Mouse (Mus musculus): Measurements from ENCODE around the gene BC052040.

BC052040 gene

DNA sequence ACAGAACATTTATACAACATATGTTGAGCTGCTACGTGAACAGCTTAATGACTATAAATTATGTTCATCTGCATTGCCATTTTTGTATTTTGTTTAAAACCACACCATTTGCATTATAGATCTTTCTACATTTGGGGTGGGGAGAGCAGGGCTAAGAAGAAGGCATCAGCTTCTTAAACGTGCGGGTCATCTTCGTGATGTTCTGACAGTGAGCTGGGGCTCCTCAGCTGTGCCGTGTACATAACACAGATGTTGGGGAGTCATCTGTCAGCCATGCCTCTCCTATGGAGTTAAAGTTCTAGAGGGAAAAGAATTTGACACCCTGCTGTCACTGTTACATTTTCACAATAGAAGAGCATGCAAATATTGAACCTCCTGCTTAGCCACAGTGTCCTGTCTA is 19.2 kb downstream of the BC052040 start:
- intact Hi-C loops (cut with DNase I), result no loop called here

GRCm38 (mm10) chr2:115601280-115601679 is 19.8 kb downstream of the BC052040 start:
- intact Hi-C loops (cut with DNase I), result no loop called here

DNA sequence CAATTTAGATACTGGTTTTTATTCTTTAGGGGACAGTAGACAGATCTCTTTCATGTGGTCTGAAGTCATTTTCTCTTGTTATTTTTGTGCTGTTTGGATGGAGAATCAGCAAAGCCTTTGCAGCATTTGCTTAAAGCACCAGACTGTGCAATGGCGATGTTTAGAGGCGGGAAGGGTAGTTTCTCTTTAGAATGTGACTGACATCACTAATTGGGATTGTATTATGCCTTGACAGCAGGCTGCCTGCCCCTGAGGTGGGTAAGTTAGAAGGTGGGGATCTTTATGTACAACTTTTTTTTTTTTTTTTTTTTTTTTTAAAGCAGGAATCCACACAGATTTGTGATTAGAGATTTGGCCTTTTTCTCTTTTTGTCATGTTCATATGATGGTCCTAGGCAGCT is 20.6 kb downstream of the BC052040 start:
- intact Hi-C loops (cut with DNase I), result no loop called here

DNA sequence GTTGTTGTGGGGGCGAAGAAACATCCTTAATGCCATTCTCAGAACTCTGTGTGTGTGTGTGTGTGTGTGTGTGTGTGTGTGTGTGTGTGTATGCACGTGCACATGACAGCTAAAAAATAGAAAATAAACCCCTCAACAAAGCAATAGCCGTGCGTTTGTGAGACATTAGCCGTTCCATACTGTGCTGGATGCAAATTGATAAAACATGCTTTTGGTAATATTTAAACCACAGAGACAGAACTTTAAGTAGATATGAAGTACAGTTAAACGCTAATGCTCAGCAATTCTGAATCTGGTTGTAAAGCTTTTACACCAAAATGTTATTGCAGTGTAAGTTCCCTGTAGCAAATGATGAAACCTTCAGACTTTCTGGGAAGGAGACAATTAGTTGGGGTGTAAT is 22.6 kb downstream of the BC052040 start:
- intact Hi-C loops (cut with DNase I), result no loop called here

DNA sequence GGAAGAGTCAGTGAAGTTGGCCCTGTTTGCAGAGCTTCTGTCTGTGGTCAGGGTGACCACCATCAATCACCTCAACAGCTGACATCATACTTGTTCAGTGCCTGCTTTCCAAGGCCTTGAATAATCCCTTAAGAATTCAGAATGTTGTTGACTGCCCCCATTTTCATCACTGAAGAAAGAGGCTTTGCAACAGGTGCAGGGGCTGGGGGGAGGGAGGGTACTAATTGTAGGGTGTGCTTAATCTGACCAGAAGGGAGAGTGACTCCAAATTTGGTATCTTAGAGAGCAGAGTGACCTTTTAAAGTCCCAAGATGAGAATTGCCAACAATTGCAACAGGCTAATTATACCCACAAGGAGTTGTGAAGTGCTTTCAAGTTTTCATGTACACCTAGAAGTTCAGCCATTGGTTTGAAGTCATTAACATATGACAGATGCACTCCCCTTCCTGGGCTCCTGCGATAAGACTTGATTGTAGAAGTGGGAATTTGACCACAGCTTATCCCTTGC is 24.4 kb downstream of the BC052040 start:
- intact Hi-C loops (cut with DNase I), result no loop called here

DNA sequence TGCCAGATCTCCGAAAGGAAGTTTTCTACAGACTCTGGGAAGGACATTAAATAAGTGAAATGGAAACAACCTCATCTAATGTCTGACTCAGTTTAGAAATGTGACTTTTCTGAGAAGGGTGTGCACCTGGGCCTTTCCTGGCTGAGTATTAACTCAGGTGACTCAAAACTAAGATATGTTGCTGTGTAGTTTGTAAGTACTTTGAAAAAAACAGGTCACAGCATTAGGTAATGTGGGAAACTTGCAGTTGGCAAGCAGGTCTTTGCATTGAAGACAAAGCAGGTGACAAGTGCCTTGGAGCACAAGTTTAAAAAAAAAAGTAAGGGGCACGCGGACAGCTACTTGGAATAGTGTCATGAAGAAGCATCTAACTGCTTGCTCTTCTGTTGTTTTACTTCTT is 27.5 kb downstream of the BC052040 start:
- intact Hi-C loops (cut with DNase I), result no loop called here

GRCm38 (mm10) chr2:115610092-115610491 is 28.6 kb downstream of the BC052040 start:
- intact Hi-C loops (cut with DNase I), result no loop called here

DNA sequence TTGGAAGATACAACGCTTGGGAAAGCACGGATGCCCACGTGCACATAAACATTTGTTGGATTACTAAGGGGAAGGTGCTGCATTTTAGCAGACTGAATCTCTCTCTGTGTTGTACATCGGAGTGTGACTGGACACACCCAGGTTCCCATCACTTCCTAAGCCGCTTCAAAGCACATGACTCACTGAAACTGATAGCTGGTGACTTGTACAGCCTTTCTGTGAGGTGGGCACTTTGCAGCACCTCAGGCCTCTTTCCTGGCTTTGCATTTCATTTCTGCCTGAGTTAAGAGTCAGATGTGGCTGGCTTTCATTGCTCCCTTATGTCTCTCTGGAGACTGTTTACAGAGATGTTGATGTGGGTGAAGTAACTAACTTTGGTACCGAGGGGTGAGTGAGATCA is 29.0 kb downstream of the BC052040 start:
- intact Hi-C loops (cut with DNase I), result no loop called here

GRCm38 (mm10) chr2:115613830-115614520 is 32.5 kb downstream of the BC052040 start:
- intact Hi-C loops (cut with DNase I), result no loop called here

DNA sequence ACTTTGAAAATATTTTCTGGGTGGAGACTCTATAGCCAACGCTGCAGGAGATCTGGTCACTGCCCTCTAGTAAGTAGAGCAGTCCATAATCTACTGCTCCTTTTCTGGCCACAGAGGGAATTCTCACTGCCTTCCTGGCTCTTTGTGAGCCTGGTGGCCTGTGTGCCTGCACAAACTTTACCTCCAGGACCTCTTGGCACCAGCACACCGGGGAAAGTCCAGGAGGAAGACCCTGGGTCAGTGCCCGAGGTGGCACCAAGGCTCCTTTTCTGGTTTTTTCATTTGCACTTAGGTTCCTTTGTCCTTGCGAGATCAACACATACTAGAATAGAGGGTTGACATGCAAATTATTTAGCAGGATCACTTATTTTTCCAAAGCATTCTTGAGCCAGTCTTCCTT is 47.0 kb downstream of the BC052040 start:
- intact Hi-C loops (cut with DNase I), result no loop called here

DNA sequence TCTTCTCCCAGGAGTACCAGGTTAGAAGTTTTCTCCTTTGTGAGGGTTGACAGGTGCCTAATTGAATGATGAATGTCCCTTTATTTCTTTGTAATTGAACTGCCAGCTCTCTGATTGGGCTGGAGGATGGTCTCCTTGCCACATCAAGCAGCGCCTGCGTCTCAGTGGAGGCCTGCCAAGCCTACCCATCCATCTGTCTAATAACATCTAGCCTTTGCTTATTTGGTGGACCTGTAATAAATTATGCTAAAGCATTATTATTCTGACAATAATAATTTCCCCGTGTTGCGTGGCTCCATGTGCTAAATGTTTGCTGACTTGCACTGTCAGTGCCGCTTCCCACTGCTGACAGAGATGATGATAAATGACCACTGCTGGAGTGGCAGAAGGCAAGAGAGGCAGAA is 49.5 kb downstream of the BC052040 start:
- intact Hi-C loops (cut with DNase I), result no loop called here

GRCm38 (mm10) chr2:115631826-115632225 is 50.3 kb downstream of the BC052040 start:
- intact Hi-C loops (cut with DNase I), result no loop called here

DNA sequence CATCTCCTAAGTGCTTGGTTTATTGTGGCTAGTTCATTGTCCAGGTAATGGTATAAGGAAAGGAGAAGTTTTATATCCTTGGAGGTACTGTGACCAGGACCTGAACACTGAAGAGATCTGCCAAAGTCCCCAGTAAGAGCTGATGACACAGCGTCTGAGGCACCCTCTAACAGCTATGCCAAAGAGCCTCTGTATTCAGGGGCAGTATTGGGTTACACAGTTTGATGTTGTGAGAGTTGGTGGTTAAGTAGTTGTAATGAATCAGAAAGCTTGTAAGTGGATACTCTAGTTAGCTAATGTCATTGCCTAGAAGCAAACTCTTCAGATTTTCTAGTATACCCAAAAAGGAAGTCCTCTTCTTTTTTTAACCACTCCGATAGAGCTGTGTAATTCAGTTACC is 68.7 kb downstream of the BC052040 start:
- intact Hi-C loops (cut with DNase I), result no loop called here

GRCm38 (mm10) chr2:115659712-115660111 is 78.2 kb downstream of the BC052040 start:
- intact Hi-C loops (cut with DNase I), result no loop called here

- intact Hi-C loops (cut with DNase I), result no loop called here
Measured at GRCm38 (mm10) chr2:115660213-115661120, 79.0 kb downstream of the BC052040 start.

DNA sequence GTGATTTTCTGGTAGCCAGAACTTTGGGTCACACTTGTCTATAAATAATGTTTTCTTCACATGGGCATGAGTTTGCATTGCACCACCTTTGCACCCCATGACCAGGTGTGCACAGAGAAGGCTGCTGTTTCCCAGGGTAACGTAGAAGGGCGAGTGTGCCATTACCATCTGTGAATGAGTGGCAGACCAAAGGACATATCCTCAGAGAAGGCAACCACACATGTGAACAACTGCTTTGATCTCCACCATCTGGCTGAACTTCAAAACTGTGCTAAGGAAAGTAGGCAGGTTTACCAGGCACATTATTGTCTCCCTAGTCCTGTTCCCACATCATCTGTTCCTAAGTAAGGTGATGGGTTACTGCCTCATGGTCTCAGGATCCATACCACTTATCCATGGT is 86.0 kb downstream of the BC052040 start:
- intact Hi-C loops (cut with DNase I), result no loop called here

- intact Hi-C loops (cut with DNase I), result no loop called here
Measured at GRCm38 (mm10) chr2:115673054-115673660, 91.6 kb downstream of the BC052040 start.

DNA sequence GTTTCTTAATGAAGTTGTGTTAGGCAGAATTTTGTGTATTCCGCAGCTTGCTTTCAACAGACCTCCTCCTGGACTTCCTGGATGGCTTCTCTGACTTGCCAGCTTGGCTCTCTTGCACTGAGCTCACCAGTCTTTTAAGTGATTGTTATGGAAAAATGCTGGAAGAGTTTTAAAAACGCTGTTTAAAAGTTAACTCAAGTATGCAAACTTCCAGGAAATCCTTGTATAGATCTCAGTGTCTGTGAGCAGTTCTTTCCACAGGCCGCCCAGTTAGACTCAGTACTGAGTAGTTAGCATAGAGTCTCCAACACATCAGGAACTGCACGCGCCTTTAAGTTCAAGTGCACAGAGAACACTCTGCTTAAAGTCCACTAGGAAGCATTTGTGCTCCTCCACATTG is 97.3 kb downstream of the BC052040 start:
- intact Hi-C loops (cut with DNase I), result no loop called here

DNA sequence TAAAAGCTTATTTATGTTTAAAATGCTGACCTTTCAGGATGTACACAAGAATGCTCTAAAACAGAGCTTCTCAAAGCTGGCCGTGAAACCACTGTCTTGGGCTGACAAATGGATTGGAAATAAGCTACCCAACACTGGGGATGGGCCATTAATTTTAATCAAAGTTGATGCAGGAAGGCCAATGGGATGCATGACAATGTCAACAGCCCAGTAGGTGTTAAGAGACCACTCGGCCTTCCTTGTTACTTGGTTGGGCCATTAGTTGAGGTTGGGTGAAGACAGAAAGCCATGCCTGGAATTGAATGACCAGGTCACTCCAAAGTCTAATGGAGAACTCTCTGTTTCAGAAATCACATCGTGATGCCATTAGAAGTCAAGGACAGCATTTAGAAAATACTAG is 103.7 kb downstream of the BC052040 start:
- intact Hi-C loops (cut with DNase I), result no loop called here

DNA sequence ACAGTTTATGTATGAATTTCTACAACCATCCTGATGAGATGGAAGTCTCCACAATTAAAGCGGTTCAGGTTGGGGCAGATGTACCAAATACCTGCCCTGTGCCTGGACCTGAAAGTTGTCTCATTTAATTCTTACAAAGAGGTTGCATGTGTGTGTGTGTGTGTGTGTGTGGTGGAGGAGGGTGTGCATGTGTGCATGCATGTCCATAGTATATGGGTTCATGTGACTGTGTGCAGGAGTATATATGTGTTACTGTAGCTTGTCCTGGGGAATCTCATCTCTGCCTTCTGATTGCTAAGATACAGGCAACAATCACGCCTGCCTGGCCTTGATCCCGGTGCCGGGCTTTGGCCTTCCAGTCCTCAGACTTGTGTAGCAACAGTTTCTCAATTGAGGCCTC is 106.1 kb downstream of the BC052040 start:
- intact Hi-C loops (cut with DNase I), result no loop called here

- intact Hi-C loops (cut with DNase I), result no loop called here
Measured at GRCm38 (mm10) chr2:115688282-115688681, 106.8 kb downstream of the BC052040 start.

DNA sequence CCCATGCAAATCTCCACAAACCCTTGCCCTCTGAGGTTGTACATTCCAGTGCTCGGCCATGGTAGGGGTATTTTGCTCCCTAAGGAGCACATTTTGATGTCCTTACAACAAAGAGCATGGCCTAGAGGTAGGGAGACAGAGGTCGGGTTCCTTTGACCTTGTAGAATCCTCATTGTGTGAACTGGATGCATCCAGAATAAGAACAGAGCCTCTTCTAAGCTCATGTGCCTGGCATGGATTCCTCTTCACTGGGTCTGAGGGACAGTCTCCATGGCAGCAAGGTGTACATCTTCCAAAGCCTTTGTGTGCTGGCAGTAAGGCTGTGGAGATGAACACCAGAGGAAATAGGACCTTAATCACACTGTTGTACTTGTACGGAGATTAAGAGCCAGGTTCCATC is 112.3 kb downstream of the BC052040 start:
- intact Hi-C loops (cut with DNase I), result no loop called here

All from adrenal gland (tissue).